Mouse (Mus musculus) limb, embryonic 14.5 days (tissue): Measurements from ENCODE around the gene Ssx2ip. TPM values are rescaled to one million over a fixed set of nuclear protein-coding genes. Genes with fewer than 3 reads are reported as not detected.

Experiments
- ATAC-seq: fragments of 200-750 bp; cut with Nextera tagmentation; 2 replicates; pipeline ENCODE4 v1.8.0; 2017; ENCODE audit warnings: low read depth, moderate number of reproducible peaks, moderate TSS enrichment; ENCODE audit not compliant: low FRiP score
- DNase-seq: peaks from one replicate; pipeline ENCODE4 v3.0.0-alpha.2; 2015; ENCODE audit warnings: low spot score
- H3K27ac ChIP-seq: fragments of 300-500 bp; sonication (generic); replicated peaks from 2 replicates; pipeline ENCODE4 v1.5.1; 2014; ENCODE audit warnings: low read depth, mild to moderate bottlenecking, low read length, moderate library complexity, mixed read lengths
- H3K27me3 ChIP-seq: fragments of 300-500 bp; sonication (generic); 2 replicates; pipeline ENCODE4 v1.6.1; 2014; ENCODE audit warnings: low read length, mixed read lengths; ENCODE audit not compliant: control insufficient read depth, insufficient read depth
- H3K36me3 ChIP-seq: fragments of 300-500 bp; sonication (generic); 2 replicates; pipeline ENCODE4 v1.6.1; 2014; ENCODE audit warnings: mild to moderate bottlenecking, low read length, moderate library complexity, mixed read lengths; ENCODE audit not compliant: control insufficient read depth, insufficient read depth
- H3K4me1 ChIP-seq: fragments of 300-500 bp; sonication (generic); 2 replicates; pipeline ENCODE4 v1.6.1; 2014; ENCODE audit warnings: antibody characterized with exemption, low read length, mixed read lengths; ENCODE audit not compliant: control insufficient read depth, insufficient read depth
- H3K4me2 ChIP-seq: fragments of 300-500 bp; sonication (generic); replicated peaks from 2 replicates; pipeline ENCODE4 v1.6.1; 2014; ENCODE audit warnings: low read depth, mild to moderate bottlenecking, low read length, moderate library complexity; ENCODE audit not compliant: severe bottlenecking
- H3K4me3 ChIP-seq: fragments of 300-500 bp; sonication (generic); replicated peaks from 2 replicates; pipeline ENCODE4 v1.5.1; 2014; ENCODE audit warnings: low read length
- H3K9ac ChIP-seq: fragments of 300-500 bp; sonication (generic); 2 replicates; pipeline ENCODE4 v1.6.1; 2014; ENCODE audit warnings: mild to moderate bottlenecking, low read depth, low read length, moderate library complexity; ENCODE audit not compliant: severe bottlenecking
- H3K9me3 ChIP-seq: fragments of 300-500 bp; sonication (generic); 2 replicates; pipeline ENCODE4 v1.6.1; 2016; ENCODE audit warnings: low read length; ENCODE audit not compliant: control insufficient read depth
- POLR2A ChIP-seq: fragments of 200-500 bp; IDR thresholded peaks from 2 replicates; pipeline ENCODE4 v1.8.0; 2012; ENCODE audit warnings: inconsistent platforms, mild to moderate bottlenecking, moderate library complexity, borderline replicate concordance; ENCODE audit not compliant: insufficient read depth, insufficient read length; ENCODE audit errors: extremely low read depth
- WGBS: fragments of 180-500 bp; shearing (Covaris S2); extraction: QIAGEN DNeasy Blood & Tissue Kit; methylation state at CpG from one replicate; pipeline ENCODE4 v1.1.7; 2014; 5-methylcytosine and 5-hydroxymethylcytosine counted together
- polyA plus RNA-seq, 2 experiments: library from polyadenylated mRNA; depleted of rRNA in 1 of 2; stranded (reverse) in 1 of 2; unstranded in 1 of 2; fragments of >200 nt; fragmentation: Nextera tagmentation in 1 of 2; extraction: Ambion mirVana in 1 of 2; gene quantifications; 2 replicates each; pipeline versions ENCODE4 v1.2.1 to v1.2.3; 2012 to 2014

The Ssx2ip gene
- polyA plus RNA-seq, 2 experiments, result 12.2 to 32.6 TPM

GRCm38 (mm10) chr3:146419534-146419933 is 15.1 kb downstream of the Ssx2ip start:
- ATAC-seq, result no peak
- peaks cover 43% of the 10 kb centered on the region for H3K36me3 ChIP-seq
- no peak overlapping the region for H3K27ac ChIP-seq
- no peaks in the 10 kb centered on the region; the same call in 1 of the 2 replicates for H3K4me1 ChIP-seq
- no peak overlapping the region for H3K9ac ChIP-seq
- DNase-seq, result no peak
- TF ChIP-seq POLR2A, result no peak
- no peaks in the 10 kb centered on the region for H3K27me3 ChIP-seq
- H3K4me3 ChIP-seq, result no peak overlapping the region
- 90% methylated on average over 9 of the region's 9 CpGs for WGBS
- H3K9me3 ChIP-seq, result no peaks in the 10 kb centered on the region
- H3K4me2 ChIP-seq, result no peak overlapping the region

GRCm38 (mm10) chr3:146419992-146420537 is 15.6 kb downstream of the Ssx2ip start:
- no peak for TF ChIP-seq POLR2A
- Histone ChIP-seq H3K9me3 (no peaks in the 10 kb centered on the region), H3K9ac (no peak overlapping the region), H3K4me3 (no peak overlapping the region), H3K4me2 (no peak overlapping the region), H3K36me3 (peaks cover 43% of the 10 kb centered on the region), H3K27me3 (no peaks in the 10 kb centered on the region), H3K27ac (no peak overlapping the region), H3K4me1 (no peaks in the 10 kb centered on the region; the same call in 1 of the 2 replicates)
- DNase-seq (no peak), ATAC-seq (no peak)
- 92% methylated on average over 15 of the region's 15 CpGs for WGBS

GRCm38 (mm10) chr3:146421787-146422186 is 17.3 kb downstream of the Ssx2ip start:
- ATAC-seq (no peak), DNase-seq (no peak)
- no peak for TF ChIP-seq POLR2A
- H3K4me1 ChIP-seq, result no peaks in the 10 kb centered on the region; the same call in 1 of the 2 replicates
- H3K9me3 ChIP-seq, result no peaks in the 10 kb centered on the region
- no peaks in the 10 kb centered on the region for H3K27me3 ChIP-seq
- H3K4me2 ChIP-seq, result no peak overlapping the region
- 25% methylated on average over 8 of the region's 8 CpGs for WGBS
- no peak overlapping the region for H3K4me3 ChIP-seq
- no peak overlapping the region for H3K27ac ChIP-seq
- H3K36me3 ChIP-seq, result peaks cover 53% of the 10 kb centered on the region
- H3K9ac ChIP-seq, result no peak overlapping the region

GRCm38 (mm10) chr3:146423710-146424109 is 19.3 kb downstream of the Ssx2ip start:
- Histone ChIP-seq H3K4me1 (no peaks in the 10 kb centered on the region; the same call in 1 of the 2 replicates), H3K36me3 (peaks cover 59% of the 10 kb centered on the region), H3K4me3 (no peak overlapping the region), H3K27me3 (no peaks in the 10 kb centered on the region), H3K4me2 (no peak overlapping the region), H3K9ac (no peak overlapping the region), H3K9me3 (no peaks in the 10 kb centered on the region), H3K27ac (no peak overlapping the region)
- ATAC-seq, result no peak
- 84% methylated on average over 7 of the region's 7 CpGs for WGBS
- no peak for DNase-seq
- no peak for TF ChIP-seq POLR2A

- peaks cover 56% of the 10 kb centered on the region for H3K36me3 ChIP-seq
- no peak overlapping the region for H3K4me3 ChIP-seq
- TF ChIP-seq POLR2A, result no peak
- ATAC-seq (no peak), DNase-seq (no peak)
- no peaks in the 10 kb centered on the region; the same call in 1 of the 2 replicates for H3K4me1 ChIP-seq
- H3K27ac ChIP-seq, result no peak overlapping the region
- no peak overlapping the region for H3K4me2 ChIP-seq
- no peaks in the 10 kb centered on the region for H3K27me3 ChIP-seq
- 68% methylated on average over 7 of the region's 7 CpGs for WGBS
- H3K9ac ChIP-seq, result no peak overlapping the region
- H3K9me3 ChIP-seq, result no peaks in the 10 kb centered on the region
Measured at GRCm38 (mm10) chr3:146424306-146424900, 20.0 kb downstream of the Ssx2ip start.
